Mouse (Mus musculus) kidney, adult 18-20 months (tissue): ENCODE data around the gene C1qa.
A peak's percentile ranks its signal among the peaks of the same experiment; 100 is the strongest.

Experiments used
- DNase-seq: peaks from one replicate; pipeline ENCODE4 v3.0.0; 2021

C1qa gene

DNA sequence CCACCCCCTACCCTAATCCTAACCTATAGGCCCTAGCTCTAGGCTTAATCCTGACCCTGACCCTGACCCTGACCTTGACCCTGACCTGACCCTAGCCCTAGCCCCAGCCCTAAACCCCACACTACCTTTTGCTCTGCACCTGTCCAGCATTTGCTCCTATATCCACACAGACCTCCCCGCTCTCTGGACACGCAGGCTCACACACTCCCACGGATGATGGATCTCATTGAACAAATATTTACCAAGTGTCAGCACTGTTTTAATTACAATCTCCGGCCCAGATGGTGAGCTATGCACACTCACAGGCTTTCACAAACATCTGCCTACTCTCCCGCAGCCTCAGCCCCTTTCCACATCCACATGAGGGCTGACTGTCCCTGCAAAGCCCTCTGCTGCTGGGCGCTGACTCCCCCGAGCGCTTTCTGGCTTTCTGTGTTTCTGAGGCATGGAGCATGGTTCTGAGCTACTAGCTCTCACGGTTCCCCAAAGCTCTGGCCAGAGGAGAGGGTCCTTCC lies 462 bp downstream of the C1qa start:
- no peak for DNase-seq

DNA sequence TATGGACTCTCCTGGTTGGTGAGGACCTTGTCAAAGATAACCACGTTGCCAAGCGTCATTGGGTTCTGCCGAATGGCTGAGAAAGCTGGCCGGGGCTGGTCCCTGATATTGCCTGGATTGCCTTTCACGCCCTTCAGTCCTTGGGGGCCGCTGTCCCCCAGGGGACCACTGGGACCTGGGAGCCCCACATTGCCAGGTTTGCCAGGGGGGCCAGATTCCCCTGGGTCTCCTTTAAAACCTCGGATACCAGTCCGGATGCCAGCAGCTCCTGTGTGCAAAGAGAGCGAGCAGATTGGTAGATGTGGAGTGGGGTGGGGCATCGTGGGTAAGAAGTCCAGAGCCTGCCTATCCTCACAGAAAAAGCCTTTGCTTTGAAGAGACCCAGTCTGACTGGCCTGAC lies 2.1 kb downstream of the C1qa start:
- no peak for DNase-seq

DNA sequence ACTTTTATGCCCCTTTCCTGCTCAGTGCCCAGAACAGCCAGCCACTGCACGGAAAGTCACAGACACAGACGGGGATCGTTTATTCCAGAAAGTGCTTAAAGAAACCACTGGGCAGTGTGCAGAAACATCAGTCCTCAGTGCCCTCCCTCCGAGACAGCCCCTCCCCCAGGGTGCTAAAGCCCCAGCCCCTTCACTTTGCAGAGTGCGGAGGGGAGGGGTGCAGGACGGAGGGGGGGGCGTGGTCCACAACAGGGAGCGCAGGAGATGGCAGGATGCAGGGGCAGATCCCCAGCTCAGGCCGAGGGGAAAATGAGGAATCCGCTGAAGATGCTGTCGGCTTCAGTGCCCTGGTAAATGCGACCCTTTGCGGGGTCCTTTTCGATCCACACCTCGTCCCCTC lies 2.7 kb downstream of the C1qa start:
- no peak for DNase-seq

DNA sequence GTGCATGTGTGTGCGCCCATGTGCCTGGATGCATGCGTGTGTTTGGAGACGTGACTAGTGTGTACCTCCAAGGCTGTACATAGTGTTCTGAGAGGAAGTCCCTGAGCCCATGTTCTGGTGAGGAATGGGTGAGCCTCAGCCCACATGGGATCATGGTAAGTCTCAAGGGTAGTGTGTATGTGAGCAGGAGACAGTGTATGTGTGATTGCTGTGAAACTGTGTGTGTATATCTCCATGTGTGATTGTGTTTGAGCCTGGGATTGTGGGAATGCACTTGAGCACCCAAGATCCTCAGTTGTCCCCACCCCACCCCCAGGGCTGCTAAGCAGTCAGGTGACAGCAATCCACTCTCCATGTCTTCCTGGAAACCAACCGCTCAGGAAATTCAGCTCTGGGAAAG lies 3.8 kb downstream of the C1qa start:
- DNase-seq: no peak

DNA sequence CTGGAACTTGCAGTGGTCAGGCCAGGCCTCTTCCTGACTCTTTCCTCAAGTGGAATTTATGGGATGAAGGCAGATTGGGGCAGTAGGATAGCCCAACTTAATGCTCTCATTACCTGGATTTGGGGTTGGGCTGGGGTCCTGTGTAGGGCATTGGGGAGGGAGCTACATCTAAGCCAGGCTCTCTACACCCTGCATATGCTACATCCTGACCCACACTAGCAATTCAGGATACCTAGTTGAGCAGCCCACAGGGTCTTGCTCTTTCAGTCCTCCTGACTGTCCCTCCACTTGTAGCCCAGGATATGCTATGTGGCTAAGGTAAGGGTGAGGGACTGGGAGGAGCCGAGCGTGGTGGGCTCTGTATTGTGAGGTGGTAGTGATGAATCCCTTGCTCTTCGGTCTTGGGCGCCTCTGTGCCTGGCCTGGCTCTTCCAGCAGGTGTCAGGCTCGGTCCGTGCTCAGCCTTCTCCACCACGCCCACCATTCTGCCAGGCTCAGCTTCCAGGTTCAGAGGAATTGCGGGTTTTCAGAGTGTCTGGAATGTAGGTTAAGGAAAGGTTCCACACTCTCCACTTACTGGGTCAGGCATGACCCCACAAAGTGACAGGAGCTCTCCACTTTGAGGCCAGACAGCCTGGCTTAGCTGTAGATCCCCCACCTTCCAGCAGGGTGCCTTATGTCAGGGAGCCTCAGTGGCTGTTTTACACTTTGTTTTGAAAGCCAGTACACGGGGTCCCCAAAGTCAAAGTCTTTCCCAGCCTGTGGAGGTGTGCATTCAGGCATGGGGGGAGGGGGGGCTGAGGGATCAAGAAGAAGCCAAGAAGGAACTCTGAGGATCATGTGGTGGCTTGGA lies 4.7 kb downstream of the C1qa start:
- peak; percentile 32 for DNase-seq

DNA sequence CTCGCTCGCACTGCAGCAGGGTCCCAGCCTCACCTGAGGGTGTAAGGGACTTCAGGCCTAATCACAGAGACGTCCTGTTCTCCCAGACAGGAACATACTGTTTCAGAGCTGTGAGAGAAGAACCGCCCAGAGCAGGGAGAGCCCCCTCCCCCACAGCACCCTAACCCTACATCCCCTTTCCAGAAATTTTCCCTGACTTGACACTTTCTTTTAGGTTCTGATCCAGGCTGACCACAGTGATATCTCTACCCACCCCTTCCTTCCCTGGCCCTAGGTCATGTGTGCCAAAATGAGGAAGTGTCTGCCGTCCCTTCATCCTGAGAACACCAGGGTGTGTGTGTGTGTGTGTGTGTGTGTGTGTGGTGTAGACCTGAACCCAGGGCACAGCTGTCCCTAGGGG lies 5.8 kb downstream of the C1qa start, which contains the start of gene C1qc:
C1qc (minus strand) TSS at position 255 of the 400 bp plus-strand sequence.
- DNase-seq: no peak

DNA sequence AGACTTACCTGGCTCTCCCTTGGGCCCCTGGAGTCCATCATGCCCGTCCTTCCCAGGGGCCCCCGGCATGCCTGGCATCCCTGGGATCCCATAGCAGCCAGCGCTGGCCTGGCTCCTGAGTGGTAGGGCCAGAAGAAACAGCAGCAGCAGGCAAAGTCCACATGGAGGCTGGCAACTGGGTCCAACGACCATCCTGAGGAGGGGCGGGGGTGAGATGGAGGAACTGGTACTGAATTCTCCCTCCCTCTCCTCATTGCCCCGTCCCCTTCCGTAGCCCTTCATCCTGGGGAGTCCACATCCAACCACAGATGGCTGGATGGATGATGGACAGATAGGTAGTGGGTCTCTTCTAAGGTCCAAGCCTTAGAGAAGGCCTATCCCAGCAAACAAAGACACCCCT lies 6.2 kb downstream of the C1qa start:
- DNase-seq: no peak

DNA sequence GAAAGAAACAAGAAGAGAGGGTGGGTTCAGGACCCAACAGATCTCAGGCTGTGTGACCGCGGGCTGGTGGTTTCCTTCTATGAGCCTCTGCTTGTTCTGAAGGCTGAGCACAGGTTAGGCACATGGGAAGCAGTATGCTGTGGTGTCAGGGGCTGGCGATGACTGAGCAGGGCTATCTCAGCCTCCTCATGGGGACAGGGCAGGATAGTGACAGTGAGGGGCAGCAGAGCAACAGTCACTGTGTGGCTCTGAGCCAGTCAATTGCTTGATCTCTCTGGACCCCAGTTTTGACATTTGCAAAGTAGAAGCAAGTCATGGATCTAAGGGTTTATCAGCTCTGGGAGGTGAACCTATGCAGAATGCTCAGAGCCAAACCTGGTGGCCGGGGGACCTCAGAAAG lies 7.5 kb downstream of the C1qa start:
- no peak for DNase-seq

DNA sequence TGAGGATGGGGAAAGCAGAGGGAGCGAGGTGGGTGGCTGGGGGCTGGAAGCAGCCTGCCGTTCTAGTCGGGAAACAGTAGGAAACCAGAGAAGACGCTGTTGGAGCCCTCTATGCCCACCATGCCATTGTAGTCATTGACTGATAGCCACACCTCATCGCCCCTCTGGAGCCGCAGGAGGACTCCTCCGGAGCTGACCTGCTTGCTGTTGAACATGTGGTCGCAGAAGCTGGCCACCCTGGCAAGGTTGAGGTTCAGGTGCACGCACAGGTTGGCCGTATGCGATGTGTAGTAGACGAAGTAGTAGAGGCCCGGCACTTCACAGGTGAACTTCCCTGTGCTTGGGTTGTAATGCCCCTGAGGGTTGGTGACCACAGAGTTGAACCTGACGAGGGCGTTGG lies 8.6 kb downstream of the C1qa start:
- no peak for DNase-seq

DNA sequence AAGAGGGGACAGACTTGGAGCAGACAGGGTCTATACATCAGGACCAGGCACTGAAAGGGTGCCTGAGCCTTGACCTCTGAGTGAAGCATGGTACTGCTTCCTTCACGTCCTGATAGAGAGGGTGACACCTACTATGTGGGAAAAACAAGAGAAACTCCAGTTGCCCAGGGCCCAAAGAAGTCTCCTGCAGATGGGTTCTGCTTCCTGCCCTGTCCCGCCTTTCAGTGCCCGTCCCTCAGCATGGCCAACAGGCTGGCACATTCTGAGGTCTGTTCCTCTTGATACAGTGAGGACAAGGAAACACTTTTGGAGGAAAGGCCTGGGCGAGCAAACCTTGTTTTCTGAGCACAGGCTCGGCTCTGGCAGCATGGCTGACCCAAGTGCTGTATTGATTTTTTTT lies 10.9 kb downstream of the C1qa start:
- DNase-seq: no peak

DNA sequence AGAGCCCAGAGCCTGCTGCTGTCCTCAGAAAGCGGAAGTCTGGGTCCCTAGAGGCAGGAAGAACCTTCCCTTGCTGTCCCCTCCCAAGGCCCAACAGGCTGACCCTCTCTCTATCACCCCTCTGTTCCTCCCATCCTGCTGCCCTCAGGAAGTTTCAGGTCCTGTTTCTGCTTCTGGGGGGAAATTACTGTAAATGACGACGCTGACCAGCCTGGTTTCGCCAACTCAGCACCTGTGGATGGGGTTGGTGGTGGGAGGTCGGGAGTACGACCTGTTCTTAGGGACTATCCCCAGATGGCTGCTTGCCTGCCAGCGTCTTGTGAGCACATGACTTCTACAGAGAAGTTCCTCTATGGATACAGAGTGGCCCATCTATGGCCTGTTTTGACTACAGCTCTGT lies 12.5 kb downstream of the C1qa start, which contains the start of gene C1qb:
C1qb (minus strand) TSS at position 87 of the 400 bp plus-strand sequence.
- no peak for DNase-seq

DNA sequence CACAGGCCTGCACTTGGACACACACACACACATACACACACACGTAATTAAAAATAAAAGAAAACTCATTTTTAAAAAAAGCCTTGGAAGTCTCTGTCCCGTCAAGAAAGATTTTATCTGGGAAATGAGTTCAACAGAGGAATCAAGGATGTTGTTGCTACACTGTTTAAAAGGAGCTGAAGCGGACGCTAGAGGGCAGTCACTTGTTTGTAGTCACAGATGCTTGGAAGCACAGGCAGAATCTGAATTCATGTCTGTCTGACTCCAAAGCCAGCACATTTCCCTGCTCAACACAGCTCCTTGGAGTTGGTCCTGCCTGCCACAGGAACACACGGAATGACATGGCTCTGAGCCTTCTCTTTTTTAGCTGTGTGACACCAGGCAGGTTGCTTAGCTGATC lies 20.0 kb downstream of the C1qa start:
- peak; percentile 18 for DNase-seq

DNA sequence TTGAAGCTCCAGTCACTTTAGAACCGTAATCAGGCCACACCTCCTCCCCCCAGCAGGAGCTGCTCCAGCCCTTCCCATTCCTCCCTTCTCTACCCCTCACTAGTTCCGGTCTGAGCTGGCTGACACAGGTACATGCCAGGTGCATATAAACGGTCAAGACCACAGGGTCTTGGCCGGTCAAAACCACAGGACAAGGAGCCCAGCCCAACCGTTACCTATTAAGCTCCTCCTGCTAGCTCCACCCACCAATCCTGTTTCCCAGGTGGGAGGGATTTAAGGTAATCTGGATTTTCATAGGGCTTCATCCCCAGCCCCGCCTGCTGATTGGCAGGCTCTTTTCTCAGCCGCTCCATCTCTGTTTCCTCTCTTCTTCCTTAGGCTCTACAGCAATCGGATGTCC lies 20.4 kb downstream of the C1qa start:
- DNase-seq: no peak

DNA sequence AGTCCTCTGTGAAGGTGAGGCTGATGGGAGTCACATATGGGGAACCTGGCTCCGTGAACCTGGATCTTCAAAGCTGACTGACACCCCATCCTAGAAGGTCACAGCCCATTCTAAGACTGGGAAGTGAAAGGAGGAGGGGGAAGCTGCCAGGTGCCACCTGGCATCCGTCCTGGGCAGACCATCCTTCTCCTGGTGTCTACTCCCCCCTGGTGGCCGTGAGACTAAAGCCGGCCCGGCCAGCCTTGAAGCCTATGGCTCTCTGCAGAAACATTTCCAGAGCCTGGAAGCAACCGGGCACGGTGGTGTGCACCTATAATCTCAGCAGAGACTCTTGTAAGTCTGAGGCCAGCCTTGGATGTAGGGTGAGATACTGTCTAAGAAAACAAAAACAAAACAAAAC lies 21.6 kb downstream of the C1qa start:
- DNase-seq: peak; percentile 55

DNA sequence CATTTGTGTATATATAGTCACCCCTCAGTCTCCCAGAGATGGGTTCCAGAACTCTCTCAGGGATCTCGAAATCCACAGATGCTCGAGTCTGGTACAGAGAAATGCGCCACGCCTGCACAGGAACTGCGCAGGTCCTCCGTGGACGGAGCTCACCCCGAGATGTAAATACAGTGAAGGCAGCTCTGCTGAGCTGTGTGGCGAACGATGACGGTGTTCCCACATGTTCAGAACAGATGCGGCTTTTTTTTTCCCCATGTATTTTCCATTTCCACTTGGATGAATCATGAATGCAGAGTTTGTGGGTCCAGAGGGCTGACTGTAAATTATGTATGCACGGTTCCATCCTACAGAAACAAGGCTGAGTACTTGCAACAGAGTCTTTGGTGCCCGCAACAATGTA lies 23.6 kb downstream of the C1qa start:
- DNase-seq: no peak

DNA sequence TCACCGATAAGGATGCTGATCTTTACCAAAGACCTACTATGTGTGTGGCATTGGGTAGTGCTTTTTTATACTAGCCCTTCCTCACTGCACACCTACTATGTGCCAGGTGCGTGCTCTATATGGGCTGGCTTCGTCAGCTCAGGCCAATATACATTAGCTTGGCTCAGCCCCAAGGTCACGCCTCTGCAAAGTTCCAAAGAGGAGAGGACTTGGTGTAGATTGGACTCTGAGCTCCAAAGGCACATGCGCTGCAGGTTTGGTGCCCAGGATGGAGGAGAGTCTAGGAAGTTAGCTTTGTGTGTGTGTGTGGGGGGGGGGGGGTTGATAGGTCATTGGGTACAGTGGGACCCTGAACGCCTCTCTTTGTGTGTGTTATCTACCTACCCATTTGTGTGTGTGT lies 30.2 kb downstream of the C1qa start:
- DNase-seq: no peak

DNA sequence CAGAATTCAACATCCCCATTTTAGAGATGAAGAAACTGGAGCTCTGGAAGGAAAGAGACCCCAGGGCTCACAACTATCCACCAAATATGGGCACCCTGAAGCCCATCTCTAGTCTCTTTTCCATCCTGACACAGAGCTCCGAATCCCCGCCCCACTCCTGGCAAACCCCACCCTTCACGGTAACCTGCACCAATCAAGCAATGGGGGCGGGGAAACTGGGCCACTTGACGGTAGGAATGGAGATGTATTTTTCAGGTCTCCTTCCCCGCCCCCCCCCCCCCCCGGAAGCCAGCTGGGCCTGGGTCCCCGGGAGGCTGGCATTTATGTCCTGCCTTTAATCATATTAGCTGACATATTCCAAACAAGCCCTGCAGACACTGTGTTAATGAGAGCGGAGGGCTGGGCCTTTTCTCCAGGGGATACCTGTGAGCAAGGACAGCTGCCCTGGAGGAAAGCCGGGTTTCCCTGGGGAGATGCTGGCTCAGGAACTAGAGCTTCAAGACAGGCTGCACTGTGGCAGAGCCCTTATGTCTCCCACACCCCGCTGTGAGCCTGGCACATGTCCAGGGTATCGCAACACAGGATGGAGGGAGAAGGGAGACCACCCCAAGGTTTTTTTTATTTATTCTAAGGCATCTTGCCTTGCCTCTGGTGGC lies 30.8 kb downstream of the C1qa start:
- DNase-seq: no peak

DNA sequence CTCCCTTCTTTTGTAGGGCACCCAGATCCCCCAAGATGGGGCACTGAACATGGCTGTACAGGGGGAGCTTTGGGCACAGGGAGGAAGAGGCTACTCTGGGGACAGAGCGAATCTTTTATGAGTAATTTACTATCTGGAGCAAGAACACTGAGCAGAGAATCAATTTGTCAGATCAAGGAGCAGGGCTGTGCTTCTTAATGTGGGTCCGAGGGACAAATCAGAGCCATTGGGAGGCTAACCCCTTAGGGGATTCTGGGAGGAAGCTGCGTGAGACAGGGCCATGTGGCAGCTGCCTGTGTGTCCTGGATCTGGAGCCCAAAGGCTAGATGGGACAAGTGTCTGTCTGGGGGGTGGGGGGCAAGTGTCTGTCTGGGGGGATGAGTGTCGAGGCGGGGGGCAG lies 33.1 kb downstream of the C1qa start:
- DNase-seq: no peak

DNA sequence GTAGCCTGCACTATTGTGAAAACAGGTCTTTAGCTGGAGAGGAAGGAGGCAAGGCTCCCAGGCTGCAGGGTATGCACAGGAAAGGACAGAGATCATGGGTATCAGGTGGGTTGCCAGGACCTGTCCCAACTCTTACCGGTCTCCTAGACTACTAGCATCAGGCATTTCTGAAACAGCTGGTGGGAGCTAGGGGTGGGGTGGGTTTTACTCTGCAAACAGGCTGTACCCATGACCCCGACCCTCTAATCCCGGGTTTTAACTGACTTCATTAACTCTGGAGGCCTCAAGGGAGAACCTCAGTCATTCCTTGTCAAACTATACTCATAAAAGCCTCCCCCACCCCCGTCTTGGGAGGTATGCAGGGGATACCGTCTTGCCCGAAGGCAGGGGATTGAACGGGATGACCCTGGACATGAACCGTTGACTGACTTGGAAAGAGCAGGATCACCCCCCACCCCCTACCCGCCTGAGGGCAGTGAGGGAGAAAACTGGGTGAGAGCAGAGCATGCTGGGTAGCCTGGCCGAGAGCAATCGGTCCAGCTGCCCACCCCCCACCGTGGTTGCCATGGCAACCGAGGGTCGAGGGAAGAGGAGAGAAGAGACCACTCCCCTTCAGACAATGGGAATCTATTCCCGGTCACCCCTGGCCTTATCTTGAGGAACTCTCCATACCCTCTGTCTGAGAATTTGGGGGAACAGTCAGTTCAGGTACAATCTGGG lies 33.7 kb downstream of the C1qa start:
- no peak for DNase-seq

DNA sequence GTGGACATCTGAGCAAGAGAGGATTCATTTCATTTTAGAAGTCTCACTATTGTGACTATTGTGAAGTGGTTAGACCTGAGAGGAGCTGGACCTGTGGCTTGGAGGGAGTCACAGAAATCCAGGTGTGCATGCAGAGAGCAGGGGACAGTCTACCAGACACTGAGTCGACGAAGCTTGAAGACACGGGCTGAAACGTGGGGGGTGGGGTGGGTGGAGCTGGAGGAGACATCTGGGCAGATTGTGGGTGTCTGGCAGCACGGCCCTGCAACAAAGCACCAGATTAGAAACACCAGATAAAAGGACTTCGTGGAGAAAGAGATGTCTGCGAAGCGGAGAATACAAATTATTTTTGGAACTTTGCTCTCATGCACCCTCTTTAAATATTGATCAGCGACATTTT lies 35.1 kb downstream of the C1qa start:
- DNase-seq: no peak

DNA sequence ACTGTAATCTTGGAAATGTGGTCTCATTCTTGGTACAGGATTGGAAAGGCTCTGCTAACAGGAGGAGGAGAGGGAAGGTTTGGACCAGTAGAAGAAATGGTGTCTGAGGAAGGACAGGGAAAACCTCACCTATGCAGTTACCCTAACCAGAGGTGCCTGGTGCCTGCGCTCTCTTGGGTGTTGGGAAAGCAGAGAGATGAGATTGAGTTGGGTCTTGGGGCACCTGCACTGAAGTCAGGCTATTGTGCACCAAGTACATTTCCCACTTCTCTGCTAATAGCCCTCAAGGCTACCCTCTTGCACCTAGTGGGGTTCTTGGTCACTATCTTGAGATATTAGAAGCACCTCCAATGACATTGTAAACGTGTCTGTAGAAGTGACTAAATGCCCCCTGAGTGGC lies 36.2 kb downstream of the C1qa start:
- no peak for DNase-seq

DNA sequence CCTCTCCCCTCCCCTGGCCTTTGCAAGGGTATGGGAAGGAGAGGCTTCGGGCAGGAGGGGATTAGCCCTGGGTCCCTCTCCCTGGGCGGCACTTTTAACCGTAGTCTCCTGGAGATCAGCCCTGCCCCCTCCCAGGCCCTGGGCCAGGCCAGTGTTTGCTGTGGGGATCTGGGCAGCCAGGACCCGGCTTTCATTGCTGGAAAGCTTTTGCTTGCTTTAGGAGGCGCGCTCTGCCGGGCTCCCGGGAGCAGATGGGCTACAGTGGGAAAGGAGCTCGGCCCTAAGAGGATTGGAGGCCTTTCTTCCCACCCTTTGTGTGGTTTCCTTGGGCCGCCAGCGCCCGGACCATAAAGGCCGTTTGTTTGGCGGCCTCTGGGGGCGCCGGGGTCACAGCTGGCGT lies 36.8 kb downstream of the C1qa start:
- DNase-seq: no peak

DNA sequence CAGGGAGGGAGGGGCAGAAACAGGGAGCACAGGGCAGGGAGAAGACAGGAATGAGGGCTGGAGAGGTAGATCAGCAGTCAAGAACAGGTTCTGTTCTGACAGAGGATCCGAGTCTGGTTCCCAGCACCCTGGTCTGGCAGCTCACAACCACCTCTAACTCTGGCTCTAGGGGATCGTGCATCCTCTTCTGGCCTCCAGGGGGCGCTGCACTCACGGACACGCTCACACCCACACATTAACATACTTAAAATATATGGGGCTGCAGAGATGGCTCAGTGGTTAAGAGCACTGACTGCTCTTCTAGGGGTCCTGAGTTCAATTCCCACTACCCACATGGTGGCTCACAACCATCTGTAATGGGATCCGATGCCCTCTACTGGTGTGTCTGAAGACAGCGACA lies 38.6 kb downstream of the C1qa start:
- DNase-seq: no peak

DNA sequence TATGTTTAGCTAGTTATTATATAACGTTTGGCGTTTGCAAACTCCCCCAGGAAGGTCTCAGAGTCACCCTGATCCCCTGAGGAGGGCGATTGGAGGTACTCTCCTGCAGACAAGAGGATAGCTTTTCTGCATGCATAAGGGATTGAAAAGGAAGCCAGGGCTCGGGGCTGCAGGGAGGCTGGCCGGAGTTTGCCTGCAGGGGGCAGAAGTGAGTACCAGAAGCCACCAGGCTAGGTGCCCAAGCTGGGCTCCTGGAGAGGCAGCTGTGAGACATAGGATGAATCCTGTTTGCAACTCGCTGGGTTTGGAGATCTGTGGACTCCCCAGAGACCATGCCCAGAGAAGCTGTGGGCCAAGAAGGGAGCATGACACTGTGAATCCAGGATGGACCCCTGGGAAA lies 43.5 kb downstream of the C1qa start:
- DNase-seq: peak; percentile 9
